Mouse (Mus musculus): Measurements from ENCODE around the gene Stk33. TPM values are rescaled to one million over a fixed set of nuclear protein-coding genes. Genes with fewer than 3 reads are reported as not detected.

The Stk33 gene
- polyA plus RNA-seq (2012; ENCODE audit: insufficient read depth, insufficient read length, low replicate concordance, missing spikeins): not detected in 2 replicates

DNA sequence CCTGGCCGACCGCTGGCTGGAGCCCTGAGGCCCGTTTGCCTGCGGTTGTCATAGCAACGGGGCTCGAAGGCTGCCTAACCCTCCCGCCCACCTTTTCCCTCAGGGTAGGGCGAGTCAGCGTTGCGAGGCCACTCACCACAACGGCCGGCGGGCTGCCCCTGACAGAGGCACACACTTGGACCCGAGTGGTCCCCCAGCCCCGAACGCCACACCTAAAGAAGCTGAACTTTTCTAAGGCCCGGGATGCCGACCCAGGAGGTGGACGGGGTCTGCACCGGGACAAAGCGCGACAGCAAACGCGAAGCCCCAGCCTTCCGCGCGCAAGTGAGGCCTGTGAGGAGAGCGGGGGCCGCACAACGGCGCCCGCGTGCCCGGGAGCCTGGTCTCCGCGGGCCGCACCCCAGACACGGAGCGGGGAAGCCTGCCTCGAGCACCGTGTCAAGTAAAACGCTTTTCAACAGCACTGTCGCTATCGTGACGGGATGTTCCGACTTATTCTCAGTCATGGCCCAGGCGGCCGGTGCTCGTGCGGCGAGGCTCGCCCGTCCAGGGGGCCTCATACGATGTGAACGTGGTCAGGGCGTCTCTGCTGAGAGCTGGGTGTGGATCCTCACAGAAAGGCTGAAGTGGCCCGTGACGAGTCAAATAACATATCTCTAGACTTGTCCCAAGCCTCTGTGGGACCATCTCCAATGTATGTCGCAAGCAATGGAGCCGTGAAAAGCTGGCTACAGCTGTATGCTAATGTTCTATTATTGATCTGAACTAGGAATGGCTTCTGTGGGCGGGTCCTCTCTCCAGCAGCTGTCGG lies at the start of gene Stk33:
Stk33 (minus strand) TSS at position 301 of the 811 bp plus-strand sequence.
- Histone ChIP-seq H3K4me1 (ENCODE audit: control insufficient read depth, insufficient read depth, low read length) (peaks cover 9% of the 10 kb centered on the region), H3K27ac (ENCODE audit: insufficient read depth, low read depth, low read length) (no peak within 1 kb of the TSS), H3K4me3 (ENCODE audit: insufficient read depth, low read depth, low read length) (peak within 1 kb of the TSS; percentile 49)
- TF ChIP-seq POLR2A (IDR thresholded peaks at IDR 0.05; ENCODE audit: insufficient read depth, low read depth, low read length) (no peak), CTCF (IDR thresholded peaks at IDR 0.05; ENCODE audit: insufficient read depth, low read depth, low read length) (no peak)
- 2% methylated on average over 62 of the region's 62 CpGs for WGBS

DNA sequence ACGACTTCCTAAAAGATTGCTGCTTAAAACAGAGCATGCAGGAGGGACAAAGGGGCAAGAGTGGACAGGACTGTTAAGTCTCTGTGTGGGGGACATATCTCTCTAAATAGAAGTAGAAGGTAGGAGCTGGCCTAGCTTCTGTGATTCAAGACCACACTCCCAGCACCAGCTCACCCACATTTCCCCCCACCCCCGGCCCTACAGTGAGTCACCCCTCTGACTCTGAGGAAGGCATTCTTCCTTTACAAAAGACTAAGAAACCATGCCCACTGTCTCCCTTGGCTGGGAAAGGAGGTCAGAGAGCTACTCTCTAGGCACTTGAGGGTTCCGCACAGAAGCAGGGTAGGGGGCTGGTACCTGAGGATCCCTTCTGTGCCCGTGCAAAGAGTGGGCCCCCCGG lies 45.3 kb upstream of the Stk33 start:
- H3K4me1 ChIP-seq (ENCODE audit: control insufficient read depth, insufficient read depth, low read length): peaks cover 18% of the 10 kb centered on the region
- TF ChIP-seq CTCF (IDR thresholded peaks at IDR 0.05; ENCODE audit: insufficient read depth, low read depth, low read length) (no peak), POLR2A (IDR thresholded peaks at IDR 0.05; ENCODE audit: insufficient read depth, low read depth, low read length) (no peak)
- no peak overlapping the region for H3K27ac ChIP-seq (ENCODE audit: insufficient read depth, low read depth, low read length)
- H3K4me3 ChIP-seq (ENCODE audit: insufficient read depth, low read depth, low read length): no peak overlapping the region
- 50% methylated on average over 5 of the region's 5 CpGs for WGBS

DNA sequence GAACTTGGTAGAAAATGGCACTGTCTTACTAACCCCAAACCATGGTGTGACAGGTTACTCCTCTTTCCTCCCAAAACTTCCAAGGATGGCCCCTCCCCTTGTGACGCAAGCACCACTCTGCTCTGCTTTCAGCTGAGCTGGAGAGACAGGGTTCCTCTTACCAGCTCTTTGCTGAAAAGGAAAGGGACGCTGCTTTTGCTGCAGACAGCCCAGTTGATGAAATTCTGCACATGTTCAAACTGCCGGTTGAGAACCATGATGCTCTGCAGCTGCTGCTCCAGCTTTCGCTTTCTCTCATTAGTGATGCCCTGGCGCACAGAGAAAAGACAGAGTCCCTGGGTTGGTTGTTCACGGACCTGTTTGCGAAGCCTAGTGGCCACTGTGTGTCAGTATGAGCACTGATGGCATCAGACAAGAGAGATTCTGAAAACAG lies 41.9 kb upstream of the Stk33 start:
- 31% methylated on average over 7 of the region's 7 CpGs for WGBS
- H3K4me1 ChIP-seq (ENCODE audit: control insufficient read depth, insufficient read depth, low read length): peaks cover 18% of the 10 kb centered on the region
- no peak for TF ChIP-seq POLR2A (IDR thresholded peaks at IDR 0.05; ENCODE audit: insufficient read depth, low read depth, low read length)
- no peak for TF ChIP-seq CTCF (IDR thresholded peaks at IDR 0.05; ENCODE audit: insufficient read depth, low read depth, low read length)
- no peak overlapping the region for H3K4me3 ChIP-seq (ENCODE audit: insufficient read depth, low read depth, low read length)
- H3K27ac ChIP-seq (ENCODE audit: insufficient read depth, low read depth, low read length): no peak overlapping the region

DNA sequence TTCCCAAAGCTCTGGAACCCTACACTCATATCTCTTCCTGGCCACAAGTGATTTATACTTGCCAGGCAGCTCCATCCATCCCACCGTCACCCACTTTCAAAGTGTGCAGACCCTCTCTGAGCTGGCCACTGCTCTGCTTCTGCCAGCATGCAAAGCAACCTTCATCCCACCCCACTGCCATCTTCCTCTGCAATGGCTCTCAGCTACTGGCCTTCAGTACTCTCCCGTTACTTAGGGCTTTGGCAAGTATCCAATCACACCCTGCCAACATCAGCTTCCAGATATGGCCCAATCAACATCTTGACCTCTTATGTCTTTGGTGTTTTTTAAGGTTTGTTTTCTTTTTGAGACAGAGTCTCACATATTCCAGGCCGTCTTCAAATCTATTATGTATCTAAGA lies 39.0 kb upstream of the Stk33 start:
- WGBS: 80% methylated on average over 3 of the region's 3 CpGs
- no peaks in the 10 kb centered on the region for H3K4me1 ChIP-seq (ENCODE audit: control insufficient read depth, insufficient read depth, low read length)
- TF ChIP-seq POLR2A (IDR thresholded peaks at IDR 0.05; ENCODE audit: insufficient read depth, low read depth, low read length) (no peak), CTCF (IDR thresholded peaks at IDR 0.05; ENCODE audit: insufficient read depth, low read depth, low read length) (no peak)
- H3K4me3 ChIP-seq (ENCODE audit: insufficient read depth, low read depth, low read length): no peak overlapping the region
- H3K27ac ChIP-seq (ENCODE audit: insufficient read depth, low read depth, low read length): no peak overlapping the region

DNA sequence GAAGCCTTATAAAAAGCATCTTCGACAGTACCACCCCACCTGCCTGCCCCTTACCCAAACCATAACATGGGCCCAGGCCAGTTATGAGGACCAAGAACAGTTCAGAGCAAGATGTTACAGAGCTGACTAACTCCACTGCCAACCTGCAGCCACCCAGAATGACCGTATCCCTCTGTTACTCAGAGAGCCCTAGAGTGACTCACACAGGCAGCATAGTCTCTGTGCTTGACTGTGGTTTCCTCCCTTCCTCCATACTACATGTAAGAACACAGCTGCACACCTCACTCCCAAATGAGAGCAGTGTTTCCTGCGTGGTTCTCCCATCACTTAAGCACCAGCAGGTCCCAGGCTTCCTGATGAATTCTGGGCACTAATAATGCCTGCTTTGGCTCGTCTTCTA lies 31.8 kb upstream of the Stk33 start:
- no peak for TF ChIP-seq CTCF (IDR thresholded peaks at IDR 0.05; ENCODE audit: insufficient read depth, low read depth, low read length)
- no peak for TF ChIP-seq POLR2A (IDR thresholded peaks at IDR 0.05; ENCODE audit: insufficient read depth, low read depth, low read length)
- Histone ChIP-seq H3K27ac (ENCODE audit: insufficient read depth, low read depth, low read length) (no peak overlapping the region), H3K4me3 (ENCODE audit: insufficient read depth, low read depth, low read length) (no peak overlapping the region), H3K4me1 (ENCODE audit: control insufficient read depth, insufficient read depth, low read length) (no peaks in the 10 kb centered on the region)
- 54% methylated on average over 4 of the region's 4 CpGs for WGBS

DNA sequence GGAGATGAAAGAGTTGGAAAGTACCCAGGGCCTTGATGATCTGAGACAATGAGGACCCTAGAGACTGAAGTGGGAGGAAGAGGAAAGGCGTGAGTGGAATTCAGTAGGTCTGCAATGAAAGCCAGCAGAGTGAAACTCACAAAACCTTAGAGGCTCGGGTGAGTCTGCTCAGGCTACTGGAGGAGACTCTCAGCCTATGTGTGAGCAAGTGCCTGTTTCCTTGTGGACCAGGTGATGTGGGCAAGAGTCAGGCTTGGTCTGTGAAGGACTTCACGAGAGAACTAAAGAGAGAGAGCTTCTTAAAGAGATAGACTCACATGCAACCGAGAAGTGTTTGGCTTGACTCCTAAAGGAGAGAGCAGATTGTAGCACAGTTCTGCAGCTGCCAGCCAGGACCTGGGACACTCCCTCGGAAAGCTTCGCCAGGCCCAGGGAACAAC lies 29.4 kb upstream of the Stk33 start:
- WGBS: 48% methylated on average over 6 of the region's 6 CpGs
- Histone ChIP-seq H3K27ac (ENCODE audit: insufficient read depth, low read depth, low read length) (no peak overlapping the region), H3K4me3 (ENCODE audit: insufficient read depth, low read depth, low read length) (no peak overlapping the region), H3K4me1 (ENCODE audit: control insufficient read depth, insufficient read depth, low read length) (no peaks in the 10 kb centered on the region)
- TF ChIP-seq POLR2A (IDR thresholded peaks at IDR 0.05; ENCODE audit: insufficient read depth, low read depth, low read length): no peak
- no peak for TF ChIP-seq CTCF (IDR thresholded peaks at IDR 0.05; ENCODE audit: insufficient read depth, low read depth, low read length)

DNA sequence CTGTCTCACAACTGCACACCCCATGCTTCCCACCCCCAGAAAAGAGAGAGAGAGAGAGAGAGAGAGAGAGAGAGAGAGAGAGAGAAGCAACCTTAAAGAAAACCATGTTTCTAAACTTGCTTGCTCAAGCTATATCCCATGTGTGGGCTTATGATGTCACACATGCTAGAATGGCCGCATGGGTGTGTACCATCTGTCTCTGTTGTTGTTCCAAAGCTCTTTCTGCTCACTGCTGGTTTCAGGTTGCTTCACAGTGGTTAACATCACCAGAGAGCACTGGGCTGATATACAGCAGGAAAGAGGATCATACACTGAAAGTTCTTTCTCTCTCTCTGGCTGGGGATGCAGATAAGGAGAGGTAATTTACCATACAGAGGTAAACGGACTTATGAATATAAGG lies 28.7 kb upstream of the Stk33 start:
- no peak overlapping the region for H3K27ac ChIP-seq (ENCODE audit: insufficient read depth, low read depth, low read length)
- H3K4me3 ChIP-seq (ENCODE audit: insufficient read depth, low read depth, low read length): no peak overlapping the region
- no peak for TF ChIP-seq POLR2A (IDR thresholded peaks at IDR 0.05; ENCODE audit: insufficient read depth, low read depth, low read length)
- no peak for TF ChIP-seq CTCF (IDR thresholded peaks at IDR 0.05; ENCODE audit: insufficient read depth, low read depth, low read length)
- no peaks in the 10 kb centered on the region for H3K4me1 ChIP-seq (ENCODE audit: control insufficient read depth, insufficient read depth, low read length)
- 64% methylated on average over 2 of the region's 2 CpGs for WGBS

DNA sequence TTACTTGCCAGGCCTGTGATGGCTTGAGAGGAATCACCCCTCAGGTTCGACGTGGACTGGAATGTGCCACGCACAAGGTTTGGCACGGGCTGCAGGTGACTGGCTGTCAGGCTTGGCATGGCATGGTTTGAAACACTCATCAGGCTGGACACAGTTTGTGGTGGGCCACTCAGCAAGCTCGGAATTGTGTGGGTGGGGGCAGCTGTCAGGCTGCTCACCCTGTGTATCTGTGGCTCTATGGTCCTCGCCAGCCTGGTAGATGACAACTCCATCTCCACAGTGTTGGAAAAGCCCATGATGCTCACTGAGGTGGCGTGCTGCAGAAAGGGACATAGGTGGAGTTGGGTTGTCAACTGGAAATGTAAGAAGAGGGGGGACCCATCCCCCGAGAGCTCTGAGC lies 21.8 kb upstream of the Stk33 start:
- WGBS: 92% methylated on average over 8 of the region's 8 CpGs
- Histone ChIP-seq H3K4me3 (ENCODE audit: insufficient read depth, low read depth, low read length) (no peak overlapping the region), H3K27ac (ENCODE audit: insufficient read depth, low read depth, low read length) (no peak overlapping the region), H3K4me1 (ENCODE audit: control insufficient read depth, insufficient read depth, low read length) (no peaks in the 10 kb centered on the region)
- TF ChIP-seq CTCF (IDR thresholded peaks at IDR 0.05; ENCODE audit: insufficient read depth, low read depth, low read length) (no peak), POLR2A (IDR thresholded peaks at IDR 0.05; ENCODE audit: insufficient read depth, low read depth, low read length) (no peak)

DNA sequence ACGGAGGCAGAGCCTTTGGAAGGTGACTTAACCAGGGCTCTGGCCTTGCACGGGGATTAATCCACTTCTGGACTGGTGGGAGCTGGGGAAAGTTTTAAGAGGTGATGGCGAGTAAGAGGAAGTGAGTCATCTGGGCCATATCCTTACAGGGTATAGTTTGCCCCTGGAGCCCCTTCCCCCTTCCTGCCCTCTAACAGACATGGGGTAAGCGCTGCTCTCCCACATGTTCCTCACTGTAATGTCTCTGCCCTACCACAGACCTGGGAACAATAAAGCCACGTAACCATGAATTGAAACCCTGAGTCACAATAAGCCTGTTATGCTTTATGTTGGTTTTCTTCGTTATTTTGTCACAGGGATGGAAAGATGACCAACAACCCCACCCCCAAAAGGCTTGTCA lies 17.7 kb upstream of the Stk33 start:
- TF ChIP-seq POLR2A (IDR thresholded peaks at IDR 0.05; ENCODE audit: insufficient read depth, low read depth, low read length): no peak
- TF ChIP-seq CTCF (IDR thresholded peaks at IDR 0.05; ENCODE audit: insufficient read depth, low read depth, low read length): no peak
- Histone ChIP-seq H3K4me1 (ENCODE audit: control insufficient read depth, insufficient read depth, low read length) (no peaks in the 10 kb centered on the region), H3K4me3 (ENCODE audit: insufficient read depth, low read depth, low read length) (no peak overlapping the region), H3K27ac (ENCODE audit: insufficient read depth, low read depth, low read length) (no peak overlapping the region)
- 80% methylated on average over 6 of the region's 6 CpGs for WGBS
